Mouse (Mus musculus) limb, embryonic 13.5 days (tissue): ENCODE measurements around the gene Btbd18. TPM values are rescaled to one million over a fixed set of nuclear protein-coding genes. Genes with fewer than 3 reads are reported as not detected.

ENCODE experiments used
- ATAC-seq: fragments of 200-750 bp; cut with Nextera tagmentation; 2 replicates; pipeline ENCODE4 v1.8.0; 2017; ENCODE audit warnings: low read depth, moderate number of reproducible peaks, moderate TSS enrichment; ENCODE audit not compliant: low FRiP score
- H3K27ac ChIP-seq: fragments of 300-500 bp; sonication (generic); 2 replicates; pipeline ENCODE4 v1.5.1; 2015; ENCODE audit warnings: inconsistent platforms, mild to moderate bottlenecking, moderate library complexity
- H3K27me3 ChIP-seq: fragments of 300-500 bp; sonication (generic); 2 replicates; pipeline ENCODE4 v1.6.1; 2015; ENCODE audit warnings: mild to moderate bottlenecking, inconsistent platforms
- H3K36me3 ChIP-seq: fragments of 300-500 bp; sonication (generic); 2 replicates; pipeline ENCODE4 v1.6.1; 2015; ENCODE audit warnings: inconsistent platforms, mild to moderate bottlenecking, moderate library complexity
- H3K4me1 ChIP-seq: fragments of 300-500 bp; sonication (generic); 2 replicates; pipeline ENCODE4 v1.6.1; 2015; ENCODE audit warnings: inconsistent platforms
- H3K4me2 ChIP-seq: fragments of 300-500 bp; sonication (generic); replicated peaks from 2 replicates; pipeline ENCODE4 v1.6.1; 2015; ENCODE audit warnings: inconsistent platforms, mild to moderate bottlenecking, moderate library complexity
- H3K4me3 ChIP-seq: fragments of 300-500 bp; sonication (generic); 2 replicates; pipeline ENCODE4 v1.5.1; 2015; ENCODE audit warnings: moderate library complexity, mild to moderate bottlenecking, inconsistent platforms
- H3K9ac ChIP-seq: fragments of 300-500 bp; sonication (generic); 2 replicates; pipeline ENCODE4 v1.6.1; 2015; ENCODE audit warnings: mild to moderate bottlenecking, inconsistent platforms
- H3K9me3 ChIP-seq: fragments of 300-500 bp; sonication (generic); 2 replicates; pipeline ENCODE4 v1.6.1; 2016; ENCODE audit warnings: inconsistent platforms
- WGBS: fragments of 180-500 bp; shearing (Covaris S2); methylation state at CpG from one replicate; pipeline ENCODE4 v1.1.7; 2015; 5-methylcytosine and 5-hydroxymethylcytosine counted together
- polyA plus RNA-seq: library from polyadenylated mRNA; unstranded; fragments of >200 nt; fragmentation: Nextera tagmentation; extraction: Ambion mirVana; gene quantifications from 2 replicates; pipeline ENCODE4 v1.2.1, GENCODE M21; 2015

The Btbd18 gene
- polyA plus RNA-seq, 1 experiment from 2014 or later = 0.45 TPM

GRCm38 (mm10) chr2:84677968-84678880 lies 19.3 kb downstream of the Btbd18 start, which contains the start of the genes Gm28635 and Med19:
Gene Gm28635, minus strand, starts transcription at chr2:84678041.
Gene Med19, plus strand, starts transcription at chr2:84678402.
- 0% methylated on average over 43 of the region's 44 CpGs for WGBS
- H3K4me2 ChIP-seq = peak within 1 kb of the TSS; percentile 79
- peak within 1 kb of the TSS; percentile 55; the same call in 1 of the 2 replicates for H3K27ac ChIP-seq

GRCm38 (mm10) chr2:84679016-84679415 lies 20.1 kb downstream of the Btbd18 start, which contains the start of gene Tmx2:
Gene Tmx2, minus strand, starts transcription at chr2:84679140.
- no peak for ATAC-seq
- Histone ChIP-seq H3K27me3 (no peaks in the 10 kb centered on the region), H3K4me3 (peak within 1 kb of the TSS; percentile 97), H3K9me3 (no peaks in the 10 kb centered on the region), H3K4me1 (peaks cover 17% of the 10 kb centered on the region), H3K9ac (peak within 1 kb of the TSS; percentile 86), H3K4me2 (peak within 1 kb of the TSS; percentile 79), H3K27ac (peak within 1 kb of the TSS; percentile 55; the same call in 1 of the 2 replicates), H3K36me3 (peaks cover 28% of the 10 kb centered on the region)
- WGBS = 13% methylated on average over 8 of the region's 8 CpGs

More at GRCm38 (mm10) chr2:84677968-84678880, 19.3 kb downstream of the Btbd18 start, which contains the start of the genes Gm28635 and Med19:
- H3K4me3 ChIP-seq = peak within 1 kb of the TSS; percentile 97
- H3K9ac ChIP-seq = peak within 1 kb of the TSS; percentile 86
- H3K9me3 ChIP-seq = no peaks in the 10 kb centered on the region
- peaks cover 17% of the 10 kb centered on the region for H3K4me1 ChIP-seq
- no peaks in the 10 kb centered on the region for H3K27me3 ChIP-seq
- peak; percentile 100 for ATAC-seq
- peaks cover 34% of the 10 kb centered on the region for H3K36me3 ChIP-seq

GRCm38 (mm10) chr2:84682605-84683183 lies 23.8 kb downstream of the Btbd18 start:
- H3K27ac ChIP-seq = no peak overlapping the region
- no peak overlapping the region for H3K4me2 ChIP-seq
- no peaks in the 10 kb centered on the region for H3K27me3 ChIP-seq
- no peak overlapping the region for H3K4me3 ChIP-seq
- 77% methylated on average over 6 of the region's 6 CpGs for WGBS
- H3K36me3 ChIP-seq = peaks cover 43% of the 10 kb centered on the region
- H3K9me3 ChIP-seq = no peaks in the 10 kb centered on the region
- H3K4me1 ChIP-seq = peaks cover 9% of the 10 kb centered on the region
- no peak for ATAC-seq
- H3K9ac ChIP-seq = no peak overlapping the region

GRCm38 (mm10) chr2:84688080-84688844 lies 29.4 kb downstream of the Btbd18 start:
- no peak for ATAC-seq
- Histone ChIP-seq H3K4me2 (no peak overlapping the region), H3K9ac (no peak overlapping the region), H3K36me3 (peaks cover 86% of the 10 kb centered on the region), H3K4me3 (no peak overlapping the region), H3K27me3 (no peaks in the 10 kb centered on the region), H3K27ac (no peak overlapping the region), H3K4me1 (no peaks in the 10 kb centered on the region), H3K9me3 (no peaks in the 10 kb centered on the region)
- 81% methylated on average over 2 of the region's 2 CpGs for WGBS

- Histone ChIP-seq H3K27ac (no peak overlapping the region), H3K4me3 (no peak overlapping the region), H3K9me3 (no peaks in the 10 kb centered on the region), H3K27me3 (no peaks in the 10 kb centered on the region), H3K9ac (no peak overlapping the region), H3K36me3 (peaks cover 90% of the 10 kb centered on the region), H3K4me1 (no peaks in the 10 kb centered on the region), H3K4me2 (no peak overlapping the region)
- ATAC-seq = no peak; the same call in 1 of the 2 replicates
- WGBS = 93% methylated on average over 12 of the region's 12 CpGs
Measured at GRCm38 (mm10) chr2:84690050-84690449, 31.2 kb downstream of the Btbd18 start.

GRCm38 (mm10) chr2:84695007-84695695 lies 36.3 kb downstream of the Btbd18 start:
- Histone ChIP-seq H3K27me3 (no peaks in the 10 kb centered on the region), H3K4me1 (no peaks in the 10 kb centered on the region), H3K9ac (no peak overlapping the region), H3K4me3 (no peak overlapping the region), H3K36me3 (peaks cover 74% of the 10 kb centered on the region), H3K27ac (no peak overlapping the region), H3K9me3 (no peaks in the 10 kb centered on the region), H3K4me2 (no peak overlapping the region)
- ATAC-seq = no peak
- WGBS = 91% methylated on average over 5 of the region's 5 CpGs

GRCm38 (mm10) chr2:84703497-84703896 lies 44.6 kb downstream of the Btbd18 start:
- WGBS = 88% methylated on average over 1 of the region's 1 CpGs
- H3K36me3 ChIP-seq = peaks cover 63% of the 10 kb centered on the region

GRCm38 (mm10) chr2:84704329-84704728 lies 45.5 kb downstream of the Btbd18 start:
- Histone ChIP-seq H3K4me1 (peaks cover 13% of the 10 kb centered on the region; the same call in 1 of the 2 replicates), H3K27ac (no peak overlapping the region), H3K9me3 (no peaks in the 10 kb centered on the region), H3K4me2 (no peak overlapping the region), H3K4me3 (no peak overlapping the region), H3K36me3 (peaks cover 63% of the 10 kb centered on the region), H3K27me3 (no peaks in the 10 kb centered on the region), H3K9ac (no peak overlapping the region)
- no peak for ATAC-seq
- WGBS = 81% methylated on average over 5 of the region's 5 CpGs

More at GRCm38 (mm10) chr2:84703497-84703896, 44.6 kb downstream of the Btbd18 start:
- no peak for ATAC-seq
- Histone ChIP-seq H3K4me1 (peaks cover 10% of the 10 kb centered on the region; the same call in 1 of the 2 replicates), H3K27me3 (no peaks in the 10 kb centered on the region), H3K4me2 (no peak overlapping the region), H3K9me3 (no peaks in the 10 kb centered on the region), H3K4me3 (no peak overlapping the region), H3K9ac (no peak overlapping the region), H3K27ac (no peak overlapping the region)

DNA sequence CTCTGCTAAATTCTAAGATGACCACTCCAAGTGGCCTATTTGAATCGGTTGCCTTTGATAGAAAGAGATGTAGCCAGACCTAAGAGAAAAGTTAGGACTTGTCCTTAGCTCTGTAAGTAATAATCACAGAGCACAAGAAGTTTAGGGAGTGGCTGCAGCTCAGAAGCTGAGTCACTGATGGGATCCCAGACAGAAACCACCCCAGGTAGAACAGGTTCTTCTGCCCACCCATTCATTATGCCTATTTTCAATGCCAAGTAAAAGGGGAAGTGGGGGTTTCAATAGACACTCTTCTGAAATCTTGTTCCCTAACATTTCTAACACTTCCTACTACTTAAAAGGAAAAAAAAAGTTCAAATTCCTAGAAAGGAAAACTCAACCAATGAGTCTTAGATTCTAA lies 46.4 kb downstream of the Btbd18 start:
- Histone ChIP-seq H3K9me3 (no peaks in the 10 kb centered on the region), H3K36me3 (peaks cover 63% of the 10 kb centered on the region), H3K4me3 (no peak overlapping the region), H3K27ac (no peak overlapping the region), H3K9ac (no peak overlapping the region; the same call in 1 of the 2 replicates), H3K27me3 (no peaks in the 10 kb centered on the region), H3K4me2 (no peak overlapping the region), H3K4me1 (peaks cover 13% of the 10 kb centered on the region)
- ATAC-seq = no peak
- WGBS = 93% methylated on average over 1 of the region's 1 CpGs

DNA sequence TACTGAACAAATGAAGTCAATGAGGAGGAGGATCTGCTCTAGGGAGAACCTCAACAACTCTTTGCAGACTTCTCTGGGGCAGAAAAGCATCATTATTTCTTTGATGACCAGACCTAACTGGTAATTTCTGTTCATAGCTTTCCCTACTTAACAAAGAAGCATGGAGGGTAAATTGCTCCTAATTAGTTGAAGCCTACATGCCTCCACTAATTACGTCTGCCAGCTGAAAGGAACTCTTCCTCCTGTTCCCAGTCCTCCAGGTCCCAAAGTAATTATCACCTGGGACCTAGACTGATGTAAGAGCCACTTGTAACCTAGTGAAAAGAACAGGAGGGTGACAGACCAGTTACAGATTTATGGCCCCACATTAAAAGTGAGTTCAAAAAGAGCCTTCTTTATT lies 48.6 kb downstream of the Btbd18 start:
- no peak overlapping the region for H3K27ac ChIP-seq
- no peak overlapping the region for H3K4me3 ChIP-seq
- H3K9ac ChIP-seq = no peak overlapping the region
- no peak for ATAC-seq
- no peak overlapping the region for H3K4me2 ChIP-seq
- WGBS = 31% methylated on average over 1 of the region's 1 CpGs
- peaks cover 58% of the 10 kb centered on the region for H3K36me3 ChIP-seq
- no peaks in the 10 kb centered on the region for H3K27me3 ChIP-seq
- H3K9me3 ChIP-seq = no peaks in the 10 kb centered on the region
- peaks cover 14% of the 10 kb centered on the region for H3K4me1 ChIP-seq

- H3K27ac ChIP-seq = no peak overlapping the region
- no peak overlapping the region for H3K4me3 ChIP-seq
- H3K9ac ChIP-seq = no peak overlapping the region
- H3K9me3 ChIP-seq = no peaks in the 10 kb centered on the region
- 81% methylated on average over 2 of the region's 2 CpGs for WGBS
- no peak overlapping the region for H3K4me2 ChIP-seq
- ATAC-seq = no peak
- no peaks in the 10 kb centered on the region for H3K27me3 ChIP-seq
- H3K4me1 ChIP-seq = peaks cover 26% of the 10 kb centered on the region
- H3K36me3 ChIP-seq = peaks cover 33% of the 10 kb centered on the region
Measured at GRCm38 (mm10) chr2:84711898-84712297, 53.0 kb downstream of the Btbd18 start.
